Mouse (Mus musculus): ENCODE measurements around the gene Slc35b3. TPM values are rescaled to one million over a fixed set of nuclear protein-coding genes. Genes with fewer than 3 reads are reported as not detected.

Gene Slc35b3
- polyA plus RNA-seq (2014; fragmentation: Nextera tagmentation; extraction: Ambion mirVana): 32.0 and 32.2 TPM in 2 replicates

DNA sequence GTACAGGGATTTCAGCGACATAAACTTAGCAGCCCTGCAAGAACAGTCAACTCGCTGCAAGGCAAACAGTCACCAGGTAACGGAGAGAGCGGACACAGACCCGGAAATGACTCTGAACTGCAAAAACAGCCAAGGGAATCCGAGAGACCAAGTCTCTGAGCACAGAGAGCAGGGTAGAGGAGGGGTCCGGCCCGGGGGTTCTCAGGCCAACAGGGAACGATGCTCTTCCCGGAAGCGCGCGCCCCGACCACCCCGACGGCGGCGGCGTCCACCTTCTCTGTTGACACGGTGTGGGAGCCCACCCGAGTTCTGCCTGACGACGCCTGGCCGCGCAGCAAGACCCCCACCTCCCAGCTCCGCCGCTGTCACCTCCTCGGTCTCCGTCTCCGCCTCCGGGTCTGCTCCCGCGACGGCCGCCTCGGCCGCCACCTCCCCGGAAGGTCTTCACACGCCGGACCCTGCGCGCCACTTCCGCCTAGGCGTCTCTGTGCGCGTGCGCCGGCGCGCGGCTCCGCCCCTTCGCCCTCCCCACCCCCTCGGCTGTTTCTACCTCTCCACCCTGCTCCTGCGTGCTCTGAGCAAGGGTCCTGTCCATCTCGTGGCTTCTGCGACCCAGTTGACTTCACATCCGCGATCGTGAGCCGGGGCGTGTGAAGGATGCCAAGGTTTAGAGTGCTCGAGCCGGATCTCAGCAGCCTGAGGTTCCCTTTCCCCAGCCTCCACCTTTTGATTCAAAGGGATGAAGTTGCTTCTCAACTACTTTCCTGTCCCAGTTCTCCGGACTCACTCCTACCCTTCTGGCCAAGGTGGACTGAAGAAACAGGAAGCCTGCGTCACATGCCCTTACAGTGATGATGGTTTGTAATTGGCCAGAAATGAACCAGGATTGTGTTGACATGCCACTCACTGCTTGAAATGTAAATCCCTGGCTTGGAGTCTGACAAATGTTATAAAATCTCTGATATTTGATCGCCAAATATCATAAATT is at the start of gene Slc35b3:
Slc35b3 (minus strand) TSS at position 813 of the 988 bp plus-strand sequence.
- H3K9me3 ChIP-seq (ENCODE audit: control insufficient read depth, low read length): no peaks in the 10 kb centered on the region

DNA sequence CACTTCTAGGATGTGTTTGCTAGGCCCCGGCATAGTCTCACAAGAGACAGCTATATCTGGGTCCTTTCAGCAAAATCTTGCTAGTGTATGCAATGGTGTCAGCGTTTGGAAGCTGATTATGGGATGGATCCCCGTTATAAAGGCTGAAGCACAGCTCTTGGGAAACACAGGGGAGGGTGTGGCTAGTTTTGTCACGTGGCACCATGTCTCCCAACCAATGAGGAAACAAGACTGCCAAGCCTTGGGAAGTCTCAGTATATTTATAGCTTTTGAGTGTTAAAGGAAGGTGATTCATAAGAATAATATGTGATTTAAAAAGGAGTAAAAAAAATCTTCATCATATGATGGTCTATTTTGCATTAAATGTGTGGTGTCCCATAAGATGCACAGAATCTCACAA is 49.6 kb upstream of the Slc35b3 start:
- no peak overlapping the region for H3K4me2 ChIP-seq (ENCODE audit: low read depth)
- ATAC-seq (ENCODE audit: insufficient read depth, low FRiP score, low TSS enrichment) (no peak), DNase-seq (ENCODE audit: low spot score) (no peak)
- no peak overlapping the region for H3K27ac ChIP-seq (ENCODE audit: low read depth, low read length)
- H3K9me3 ChIP-seq (ENCODE audit: control insufficient read depth, low read length): no peaks in the 10 kb centered on the region
- WGBS: 85% methylated on average over 4 of the region's 4 CpGs
- no peaks in the 10 kb centered on the region for H3K36me3 ChIP-seq (ENCODE audit: control insufficient read depth, insufficient read depth, low read length)
- H3K9ac ChIP-seq (ENCODE audit: low read length): no peak overlapping the region
- H3K4me1 ChIP-seq (ENCODE audit: control insufficient read depth, insufficient read depth, low read length): no peaks in the 10 kb centered on the region
- no peaks in the 10 kb centered on the region for H3K27me3 ChIP-seq (ENCODE audit: control insufficient read depth, insufficient read depth, low read length)
- H3K4me3 ChIP-seq (ENCODE audit: low read depth, low read length): no peak overlapping the region

More for the DNA sequence above, at the start of gene Slc35b3:
- Histone ChIP-seq H3K4me2 (ENCODE audit: low read depth) (peak within 1 kb of the TSS; percentile 78), H3K4me3 (ENCODE audit: low read depth, low read length) (peak within 1 kb of the TSS; percentile 60), H3K36me3 (ENCODE audit: control insufficient read depth, insufficient read depth, low read length) (no peaks in the 10 kb centered on the region), H3K4me1 (ENCODE audit: control insufficient read depth, insufficient read depth, low read length) (peaks cover 4% of the 10 kb centered on the region; the same call in 1 of the 2 replicates), H3K9ac (ENCODE audit: low read length) (peak within 1 kb of the TSS; percentile 55), H3K27ac (ENCODE audit: low read depth, low read length) (no peak within 1 kb of the TSS), H3K27me3 (ENCODE audit: control insufficient read depth, insufficient read depth, low read length) (no peaks in the 10 kb centered on the region)
- DNase-seq (ENCODE audit: low spot score) (peak; percentile 91), ATAC-seq (ENCODE audit: insufficient read depth, low FRiP score, low TSS enrichment) (peak; percentile 95)
- 2% methylated on average over 67 of the region's 67 CpGs for whole genome bisulfite sequencing

DNA sequence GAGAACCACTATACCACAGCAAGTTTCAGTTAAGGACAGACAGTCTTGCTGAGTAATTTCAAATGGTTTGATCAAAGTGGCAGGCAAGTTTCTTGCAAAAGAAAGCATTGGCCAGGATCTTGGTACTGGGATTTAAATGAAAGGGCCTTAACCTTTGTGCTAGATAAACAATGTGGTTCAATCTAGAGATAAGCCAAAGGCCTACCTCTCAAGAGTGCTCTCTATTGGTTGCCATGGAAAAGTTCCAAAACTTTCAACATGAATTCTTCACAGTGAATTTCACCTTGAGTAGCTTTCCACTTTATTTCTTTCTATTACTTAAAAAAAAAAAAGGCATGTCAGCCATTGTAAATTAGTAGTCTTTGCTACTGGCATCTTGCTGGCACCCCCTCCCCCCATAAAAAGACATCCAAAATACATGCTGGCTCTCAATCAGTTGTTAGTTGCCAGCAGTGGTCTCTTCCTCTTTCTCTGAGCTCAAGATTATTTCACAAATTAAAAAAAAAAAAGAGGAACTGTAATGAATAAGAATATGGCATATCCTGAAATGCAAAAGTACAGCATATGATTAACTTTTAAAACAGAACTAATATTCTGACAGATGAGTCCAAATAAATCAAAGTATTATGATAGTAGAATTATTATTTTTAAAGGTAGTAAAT is 42.6 kb upstream of the Slc35b3 start:
- Histone ChIP-seq H3K4me1 (ENCODE audit: control insufficient read depth, insufficient read depth, low read length) (no peaks in the 10 kb centered on the region), H3K27ac (ENCODE audit: low read depth, low read length) (no peak overlapping the region), H3K9me3 (ENCODE audit: control insufficient read depth, low read length) (no peaks in the 10 kb centered on the region), H3K36me3 (ENCODE audit: control insufficient read depth, insufficient read depth, low read length) (no peaks in the 10 kb centered on the region), H3K27me3 (ENCODE audit: control insufficient read depth, insufficient read depth, low read length) (no peaks in the 10 kb centered on the region), H3K9ac (ENCODE audit: low read length) (no peak overlapping the region), H3K4me3 (ENCODE audit: low read depth, low read length) (no peak overlapping the region), H3K4me2 (ENCODE audit: low read depth) (no peak overlapping the region)
- no peak for DNase-seq (ENCODE audit: low spot score)
- no peak for ATAC-seq (ENCODE audit: insufficient read depth, low FRiP score, low TSS enrichment)

DNA sequence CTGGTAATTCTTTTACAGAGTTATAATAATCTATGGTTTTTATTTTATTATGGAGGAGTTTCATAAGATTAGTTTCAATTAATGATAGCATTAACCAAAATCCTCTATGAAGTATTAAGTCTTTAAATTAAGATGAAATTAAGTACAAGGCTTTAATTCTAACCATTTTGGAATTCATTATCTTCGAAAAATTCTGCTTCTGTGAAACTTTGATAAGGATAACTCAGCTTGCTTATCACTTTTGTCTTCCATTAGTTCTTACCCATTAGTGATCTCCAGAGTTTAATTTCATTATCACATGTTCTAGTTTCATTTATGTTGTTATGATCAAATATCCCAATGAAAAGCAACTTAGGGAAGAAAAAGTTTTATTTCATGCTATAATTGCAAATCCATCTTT is 41.7 kb upstream of the Slc35b3 start:
- no peak overlapping the region for H3K27ac ChIP-seq (ENCODE audit: low read depth, low read length)
- WGBS: 73% methylated on average over 1 of the region's 1 CpGs
- no peaks in the 10 kb centered on the region for H3K36me3 ChIP-seq (ENCODE audit: control insufficient read depth, insufficient read depth, low read length)
- no peaks in the 10 kb centered on the region for H3K4me1 ChIP-seq (ENCODE audit: control insufficient read depth, insufficient read depth, low read length)
- DNase-seq (ENCODE audit: low spot score) (no peak), ATAC-seq (ENCODE audit: insufficient read depth, low FRiP score, low TSS enrichment) (no peak)
- H3K9me3 ChIP-seq (ENCODE audit: control insufficient read depth, low read length): no peaks in the 10 kb centered on the region
- no peak overlapping the region for H3K4me3 ChIP-seq (ENCODE audit: low read depth, low read length)
- H3K4me2 ChIP-seq (ENCODE audit: low read depth): no peak overlapping the region
- no peaks in the 10 kb centered on the region for H3K27me3 ChIP-seq (ENCODE audit: control insufficient read depth, insufficient read depth, low read length)
- H3K9ac ChIP-seq (ENCODE audit: low read length): no peak overlapping the region

DNA sequence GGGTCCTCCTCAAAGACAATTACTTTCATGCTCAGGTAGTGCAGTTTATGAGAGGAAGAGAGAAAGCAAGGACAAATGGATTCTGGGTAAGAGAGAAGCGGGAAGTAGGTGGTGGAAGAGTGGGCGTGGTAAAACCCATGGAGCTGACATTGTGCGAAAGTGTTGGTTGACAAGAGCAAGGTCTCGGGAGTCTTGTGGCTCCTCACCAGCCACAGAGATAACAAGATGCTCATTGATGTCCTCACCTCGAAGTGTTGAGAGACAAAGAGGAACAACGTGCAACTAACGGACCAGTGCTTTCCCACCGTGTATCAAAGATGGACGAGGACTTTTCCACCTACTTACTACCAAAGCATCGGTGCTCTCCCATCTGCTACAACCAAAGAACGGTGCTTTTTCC is 40.8 kb upstream of the Slc35b3 start:
- no peaks in the 10 kb centered on the region for H3K36me3 ChIP-seq (ENCODE audit: control insufficient read depth, insufficient read depth, low read length)
- no peaks in the 10 kb centered on the region for H3K27me3 ChIP-seq (ENCODE audit: control insufficient read depth, insufficient read depth, low read length)
- H3K4me2 ChIP-seq (ENCODE audit: low read depth): no peak overlapping the region
- H3K4me3 ChIP-seq (ENCODE audit: low read depth, low read length): no peak overlapping the region
- DNase-seq (ENCODE audit: low spot score) (no peak), ATAC-seq (ENCODE audit: insufficient read depth, low FRiP score, low TSS enrichment) (no peak)
- no peak overlapping the region for H3K9ac ChIP-seq (ENCODE audit: low read length)
- no peaks in the 10 kb centered on the region for H3K4me1 ChIP-seq (ENCODE audit: control insufficient read depth, insufficient read depth, low read length)
- 92% methylated on average over 11 of the region's 11 CpGs for WGBS
- H3K27ac ChIP-seq (ENCODE audit: low read depth, low read length): no peak overlapping the region
- no peaks in the 10 kb centered on the region for H3K9me3 ChIP-seq (ENCODE audit: control insufficient read depth, low read length)

DNA sequence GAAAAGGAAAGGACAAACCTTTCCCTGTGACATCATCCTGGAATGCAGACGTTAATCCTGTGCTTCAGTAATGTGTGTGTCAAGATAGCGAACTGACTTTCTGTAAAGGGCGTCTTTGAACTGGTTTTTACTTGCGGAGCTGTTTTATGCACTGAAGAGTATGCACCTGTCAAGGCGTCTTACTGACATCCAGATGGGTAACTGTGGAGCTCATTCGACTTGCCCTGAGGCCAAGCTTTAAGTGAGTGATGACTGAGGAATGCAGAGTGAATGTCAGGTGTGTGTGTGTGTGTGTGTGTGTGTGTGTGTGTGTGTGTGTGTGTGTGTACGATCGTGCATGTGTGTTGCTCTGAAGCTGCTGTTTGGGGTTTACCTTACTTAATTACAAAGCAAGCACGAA is 38.3 kb upstream of the Slc35b3 start:
- no peak for ATAC-seq (ENCODE audit: insufficient read depth, low FRiP score, low TSS enrichment)
- Histone ChIP-seq H3K4me3 (ENCODE audit: low read depth, low read length) (no peak overlapping the region), H3K27me3 (ENCODE audit: control insufficient read depth, insufficient read depth, low read length) (no peaks in the 10 kb centered on the region)

DNA sequence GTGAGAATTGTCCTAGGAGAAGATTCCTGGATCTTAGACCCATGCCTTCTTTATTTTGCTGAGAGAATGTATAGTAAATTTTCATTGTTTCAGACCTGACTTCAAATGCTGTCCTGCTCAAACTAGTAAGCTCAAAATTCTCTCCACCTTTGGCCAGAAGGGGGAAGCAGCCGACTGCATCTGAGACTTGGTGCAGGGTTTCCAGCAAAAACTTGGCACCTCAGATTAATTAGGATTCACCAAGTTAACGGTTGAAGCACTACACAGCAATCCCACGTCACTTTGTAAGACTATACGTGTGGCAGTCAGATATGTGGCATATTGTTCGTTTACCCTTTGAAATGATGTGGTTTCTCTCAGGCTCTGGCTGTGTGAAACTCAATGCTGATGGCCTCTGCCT is 31.9 kb upstream of the Slc35b3 start:
- no peak for ATAC-seq (ENCODE audit: insufficient read depth, low FRiP score, low TSS enrichment)
- Histone ChIP-seq H3K4me3 (ENCODE audit: low read depth, low read length) (no peak overlapping the region), H3K36me3 (ENCODE audit: control insufficient read depth, insufficient read depth, low read length) (no peaks in the 10 kb centered on the region), H3K9me3 (ENCODE audit: control insufficient read depth, low read length) (no peaks in the 10 kb centered on the region), H3K27ac (ENCODE audit: low read depth, low read length) (no peak overlapping the region), H3K27me3 (ENCODE audit: control insufficient read depth, insufficient read depth, low read length) (no peaks in the 10 kb centered on the region), H3K4me2 (ENCODE audit: low read depth) (no peak overlapping the region), H3K9ac (ENCODE audit: low read length) (no peak overlapping the region), H3K4me1 (ENCODE audit: control insufficient read depth, insufficient read depth, low read length) (no peaks in the 10 kb centered on the region)
- 39% methylated on average over 5 of the region's 5 CpGs for WGBS
- DNase-seq (ENCODE audit: low spot score): peak; percentile 49

More for the DNA sequence above, 38.3 kb upstream of the Slc35b3 start:
- H3K9me3 ChIP-seq (ENCODE audit: control insufficient read depth, low read length): no peaks in the 10 kb centered on the region
- no peaks in the 10 kb centered on the region for H3K4me1 ChIP-seq (ENCODE audit: control insufficient read depth, insufficient read depth, low read length)
- no peak overlapping the region for H3K4me2 ChIP-seq (ENCODE audit: low read depth)
- WGBS: 86% methylated on average over 9 of the region's 9 CpGs
- no peaks in the 10 kb centered on the region for H3K36me3 ChIP-seq (ENCODE audit: control insufficient read depth, insufficient read depth, low read length)
- DNase-seq (ENCODE audit: low spot score): no peak
- H3K9ac ChIP-seq (ENCODE audit: low read length): no peak overlapping the region
- H3K27ac ChIP-seq (ENCODE audit: low read depth, low read length): no peak overlapping the region

DNA sequence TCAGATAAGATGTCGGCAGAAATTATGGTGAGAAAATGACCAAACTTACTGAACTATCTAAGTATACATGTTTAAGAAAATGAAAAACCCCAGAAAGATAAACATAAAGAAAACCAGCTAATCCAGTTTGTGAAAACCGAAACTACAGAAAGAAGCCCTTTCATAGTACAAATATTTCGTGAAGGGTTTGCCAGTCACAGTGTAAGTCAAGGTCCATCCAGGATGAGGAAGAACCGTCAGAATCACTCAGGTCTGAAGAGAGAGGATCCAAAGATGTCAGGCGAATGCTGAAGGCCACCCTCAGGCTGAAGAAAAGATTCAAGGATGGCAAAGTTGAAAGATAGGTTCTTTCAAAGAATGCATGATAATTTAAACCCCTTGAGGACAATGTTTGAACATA is 23.1 kb upstream of the Slc35b3 start:
- Histone ChIP-seq H3K4me1 (ENCODE audit: control insufficient read depth, insufficient read depth, low read length) (no peaks in the 10 kb centered on the region), H3K9ac (ENCODE audit: low read length) (no peak overlapping the region), H3K9me3 (ENCODE audit: control insufficient read depth, low read length) (no peaks in the 10 kb centered on the region), H3K27ac (ENCODE audit: low read depth, low read length) (no peak overlapping the region), H3K36me3 (ENCODE audit: control insufficient read depth, insufficient read depth, low read length) (no peaks in the 10 kb centered on the region), H3K4me2 (ENCODE audit: low read depth) (no peak overlapping the region), H3K27me3 (ENCODE audit: control insufficient read depth, insufficient read depth, low read length) (no peaks in the 10 kb centered on the region), H3K4me3 (ENCODE audit: low read depth, low read length) (no peak overlapping the region)
- DNase-seq (ENCODE audit: low spot score) (no peak), ATAC-seq (ENCODE audit: insufficient read depth, low FRiP score, low TSS enrichment) (no peak)
- whole genome bisulfite sequencing: 88% methylated on average over 5 of the region's 5 CpGs
